Mouse (Mus musculus): ENCODE measurements at regions not wholly inside any gene's neighbourhood (a gene's known extent, or its start where the extent isn't known, plus 50 kb on each side); places are given as distances from the start of the nearest gene placed in this dataset.

DNA sequence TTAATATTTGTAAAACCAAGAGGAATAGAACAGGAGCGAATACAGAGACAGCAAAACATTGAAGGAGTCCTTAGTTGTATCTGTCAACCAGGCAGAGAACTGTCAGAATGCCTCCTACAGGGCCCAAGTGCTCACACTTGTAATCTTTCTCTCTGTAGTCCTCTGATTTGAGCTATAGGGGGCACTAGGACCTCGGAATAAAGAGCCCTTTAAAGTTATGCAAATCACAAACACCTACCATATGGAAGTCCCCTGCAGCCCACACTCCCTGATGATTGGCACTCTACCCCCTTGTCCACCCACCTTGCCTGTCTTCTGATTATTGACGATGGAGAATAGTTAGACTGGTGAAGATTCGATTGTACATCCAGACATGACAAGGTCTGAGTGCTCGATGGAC, 467.1 kb downstream of the Ofcc1 start:
- TF ChIP-seq POLR2A (IDR thresholded peaks at IDR 0.05; ENCODE audit: low read depth, low read length): no peak
- TF ChIP-seq CTCF (conservative IDR thresholded peaks at IDR 0.05; ENCODE audit: insufficient read depth, insufficient read length, low read depth, low read length): no peak

All from kidney, adult 2 months (tissue).